Mouse (Mus musculus) cerebellum, adult 9-11 months (tissue): ENCODE measurements around the gene Kctd2.
A peak's percentile ranks its signal among the peaks of the same experiment; 100 is the strongest.

Experiments
- DNase-seq: peaks from one replicate; pipeline ENCODE4 v3.0.0; 2022

Gene Kctd2

GRCm38 (mm10) chr11:115400630-115401391 lies 19.1 kb upstream of the Kctd2 start:
- peak; percentile 89 for DNase-seq

DNA sequence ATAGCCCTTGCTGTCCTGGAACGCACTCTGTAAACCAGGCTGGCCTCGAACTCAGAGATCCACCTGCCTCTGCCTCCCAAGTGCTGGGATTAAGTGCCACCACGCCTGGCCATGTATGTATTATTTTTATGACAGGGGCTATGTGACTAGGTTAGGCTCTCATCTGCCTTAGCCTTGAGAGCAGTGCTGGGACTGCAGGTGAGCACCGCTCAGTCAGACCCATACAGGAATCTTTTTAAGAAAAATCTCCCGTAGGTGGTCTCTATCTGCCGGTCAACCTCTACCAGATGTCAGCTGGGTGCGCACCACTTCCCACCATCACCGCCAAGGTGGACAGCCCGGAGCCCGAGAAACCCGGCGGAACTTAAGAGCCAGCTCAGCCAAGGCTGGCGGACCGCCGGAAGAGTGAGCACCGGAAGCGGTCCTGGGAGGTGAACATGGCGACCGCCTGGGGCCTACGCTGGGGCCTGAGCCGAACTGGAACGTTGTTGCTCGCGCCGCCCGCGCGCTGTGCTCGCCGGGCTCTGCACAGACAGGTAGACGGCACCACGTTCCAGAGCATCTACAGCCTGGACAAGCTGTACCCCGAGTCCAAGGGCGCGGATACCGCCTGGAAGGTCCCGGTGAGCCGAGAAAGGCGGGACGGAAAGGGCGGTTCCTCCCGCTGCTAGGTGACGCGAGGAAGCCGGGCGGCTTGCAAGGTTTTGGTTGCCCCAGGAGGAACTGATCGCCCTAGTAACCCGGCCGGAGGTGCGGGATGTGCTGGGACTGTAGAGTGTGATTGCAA lies 16.4 kb upstream of the Kctd2 start, which contains the start of gene Mrpl58:
TSS of gene Mrpl58 (plus strand) at position 415 of the 787 bp plus-strand sequence.
- DNase-seq, result peak; percentile 89

- no peak for DNase-seq
Observed at GRCm38 (mm10) chr11:115405723-115406122, 14.2 kb upstream of the Kctd2 start.

- no peak for DNase-seq
Observed at GRCm38 (mm10) chr11:115406858-115407401, 13.0 kb upstream of the Kctd2 start.

DNA sequence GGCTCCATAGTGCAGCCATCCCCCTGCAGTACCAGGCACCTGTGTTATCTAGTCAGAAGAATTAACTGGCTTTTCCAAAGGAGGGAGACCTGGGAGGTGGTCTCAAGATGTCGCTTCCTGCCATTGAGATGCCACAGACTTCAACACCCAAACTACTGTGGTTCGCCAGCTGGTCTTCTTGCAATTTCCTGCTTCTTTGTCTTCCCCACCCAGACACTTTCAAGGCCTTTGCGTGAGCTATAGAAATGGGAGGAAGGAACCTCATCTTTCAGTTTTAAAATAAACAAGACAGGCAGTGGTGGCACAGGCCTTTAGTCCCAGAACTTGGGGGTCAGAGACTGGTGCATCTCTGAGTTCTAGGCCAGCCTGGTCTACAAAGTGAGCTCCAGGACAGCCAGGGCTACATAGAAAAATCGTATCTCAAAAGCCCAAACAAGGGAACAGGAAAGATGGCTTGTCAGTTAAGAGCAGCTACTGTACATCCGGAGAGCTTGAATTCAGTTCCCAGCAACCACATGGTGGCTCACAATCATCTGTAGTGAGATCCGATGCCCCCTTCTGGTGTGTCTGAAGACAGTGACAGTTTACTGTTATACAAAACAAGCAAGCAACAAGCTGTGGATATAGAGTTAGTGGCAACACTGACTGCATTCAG lies 11.5 kb upstream of the Kctd2 start:
- no peak for DNase-seq

DNA sequence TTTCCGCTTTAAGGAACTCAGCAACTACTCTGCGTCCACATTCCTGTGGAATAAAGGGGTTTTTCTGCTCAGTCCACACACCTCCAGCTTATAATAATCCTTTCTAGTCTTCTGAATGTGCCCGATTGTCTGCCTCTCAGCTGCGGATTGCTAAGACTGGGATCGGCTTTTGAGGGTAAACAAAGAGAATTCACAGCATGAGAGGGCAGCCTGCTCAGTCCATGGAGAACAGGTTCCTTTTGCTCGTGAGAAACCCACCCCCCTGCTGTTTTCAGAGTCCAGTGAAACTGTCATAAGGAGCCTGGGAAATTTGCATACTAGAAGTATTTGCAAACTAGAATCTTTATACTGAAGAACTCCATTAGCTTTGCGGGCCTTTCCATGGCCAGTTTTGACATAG lies 10.4 kb upstream of the Kctd2 start:
- no peak for DNase-seq

DNA sequence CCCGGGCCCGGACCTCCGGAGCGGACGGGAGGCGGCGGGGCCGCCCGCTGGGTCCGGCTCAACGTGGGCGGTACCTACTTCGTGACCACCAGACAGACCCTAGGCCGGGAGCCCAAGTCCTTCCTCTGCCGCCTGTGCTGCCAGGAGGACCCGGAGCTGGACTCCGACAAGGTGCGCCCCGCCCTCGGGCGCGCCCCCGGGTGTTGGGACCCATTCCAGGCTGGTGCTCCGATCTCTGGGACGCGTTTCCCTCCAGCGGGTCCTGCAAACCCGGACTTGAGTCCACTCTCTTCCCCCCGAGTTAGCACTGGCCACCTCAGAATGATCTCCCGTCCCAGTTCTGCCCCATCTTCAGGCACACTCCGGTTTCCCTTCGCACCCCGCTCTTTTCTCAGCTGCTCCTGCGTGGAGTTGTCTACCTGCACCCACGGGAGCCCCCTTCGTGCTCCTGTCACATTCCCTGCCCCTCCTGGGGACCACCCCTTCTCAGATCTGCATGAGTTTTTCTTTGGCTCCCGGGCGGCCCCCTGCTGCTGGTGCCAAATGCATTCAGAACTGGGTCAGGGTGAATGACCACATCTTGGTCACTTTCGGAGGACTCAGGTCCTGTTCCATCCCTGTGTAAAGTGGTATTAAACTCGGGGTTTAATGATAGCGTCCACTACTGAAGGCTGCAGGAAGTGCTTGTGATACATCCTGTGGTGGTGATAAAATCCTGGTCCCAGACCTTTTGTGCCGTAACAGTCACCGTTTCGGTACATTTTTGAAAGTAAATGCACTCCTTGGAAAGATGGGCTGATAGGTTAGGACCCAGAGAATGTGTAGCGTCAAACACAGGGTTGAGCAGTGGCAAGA lies 635 bp downstream of the Kctd2 start:
- peak; percentile 86 for DNase-seq

DNA sequence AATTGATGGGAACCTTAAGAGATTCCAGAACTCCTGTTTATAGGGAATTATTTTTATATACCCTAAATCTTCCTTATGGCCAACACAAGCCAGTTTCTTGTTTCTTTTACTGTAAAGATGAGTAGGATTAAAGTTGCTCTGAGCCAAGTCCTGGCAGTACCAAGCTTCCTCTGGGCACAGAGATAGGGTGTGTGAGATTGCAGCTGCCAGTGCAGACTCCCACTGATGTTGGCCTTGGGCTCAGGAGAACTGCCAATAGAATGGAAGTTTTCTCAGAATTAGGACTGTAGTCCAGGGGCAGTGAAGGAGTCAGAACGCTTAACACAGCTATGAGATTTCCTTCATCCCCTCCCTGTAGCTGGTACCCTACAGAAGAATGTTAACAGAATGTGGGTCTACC lies 1.4 kb downstream of the Kctd2 start:
- no peak for DNase-seq

DNA sequence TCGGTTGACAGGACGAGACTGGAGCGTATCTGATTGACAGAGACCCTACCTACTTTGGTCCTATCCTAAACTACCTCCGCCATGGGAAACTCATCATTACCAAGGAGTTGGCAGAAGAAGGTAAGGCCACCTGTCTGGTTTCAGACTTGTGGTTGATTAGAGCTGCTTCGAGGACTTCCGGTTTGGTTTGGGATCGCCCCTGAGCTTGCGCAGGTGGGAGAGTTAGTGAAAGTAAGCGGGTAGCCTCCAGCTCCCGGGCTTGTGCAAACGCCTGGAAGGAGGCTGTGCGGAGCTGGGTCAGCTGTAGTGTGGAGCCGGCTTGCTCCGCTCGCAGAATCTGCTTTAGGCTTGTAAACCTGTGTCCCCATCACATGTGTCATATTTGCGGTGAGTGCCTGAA lies 2.0 kb downstream of the Kctd2 start:
- DNase-seq, result no peak

- DNase-seq, result no peak
Observed at GRCm38 (mm10) chr11:115423091-115423490, 3.2 kb downstream of the Kctd2 start.

DNA sequence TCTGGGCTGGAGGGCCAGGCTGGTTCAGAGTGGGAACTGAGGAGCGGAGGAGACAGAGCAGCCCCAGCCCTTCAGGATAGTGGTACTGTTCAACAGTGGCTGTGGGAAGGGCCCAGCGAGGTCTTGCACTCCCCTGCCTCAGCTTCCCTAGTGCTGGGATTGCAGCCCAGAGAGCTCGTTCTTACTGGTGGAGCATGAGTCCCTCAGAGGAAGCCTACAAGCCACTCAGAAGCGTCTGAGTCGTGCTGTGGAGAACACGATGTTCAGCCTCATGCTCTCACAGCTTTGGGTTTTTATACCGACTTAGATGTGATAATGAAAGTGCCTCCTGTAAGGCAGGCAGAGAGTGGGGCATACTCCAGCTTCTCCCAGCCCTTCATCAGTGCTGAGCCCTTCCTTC lies 4.7 kb downstream of the Kctd2 start:
- no peak for DNase-seq

GRCm38 (mm10) chr11:115425671-115426070 lies 5.7 kb downstream of the Kctd2 start:
- no peak for DNase-seq

- peak; percentile 83 for DNase-seq
Observed at GRCm38 (mm10) chr11:115427482-115428331, 7.8 kb downstream of the Kctd2 start.

GRCm38 (mm10) chr11:115429307-115429706 lies 9.4 kb downstream of the Kctd2 start:
- DNase-seq, result peak; percentile 64

- DNase-seq, result no peak
Observed at GRCm38 (mm10) chr11:115430561-115430960, 10.6 kb downstream of the Kctd2 start.

DNA sequence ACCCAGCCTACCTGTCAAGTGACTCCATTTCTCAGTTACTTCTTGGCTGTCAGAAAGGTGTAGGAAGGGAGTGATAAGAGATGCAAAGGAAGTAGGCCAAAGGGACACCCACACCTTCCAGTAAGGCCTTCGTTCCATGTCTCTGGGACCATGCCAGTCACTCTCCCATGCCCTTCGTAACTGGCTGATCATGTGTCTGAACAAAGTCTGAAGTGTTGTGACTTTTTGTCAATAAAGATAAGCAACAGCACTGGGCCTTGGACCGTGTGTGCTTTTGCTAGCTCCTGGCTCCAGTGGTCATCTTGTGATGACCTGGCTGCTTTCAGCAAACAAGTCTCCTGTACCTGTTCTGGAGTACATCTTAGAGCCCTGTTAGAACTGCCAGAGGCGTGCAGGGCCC lies 12.9 kb downstream of the Kctd2 start:
- DNase-seq, result peak; percentile 22

DNA sequence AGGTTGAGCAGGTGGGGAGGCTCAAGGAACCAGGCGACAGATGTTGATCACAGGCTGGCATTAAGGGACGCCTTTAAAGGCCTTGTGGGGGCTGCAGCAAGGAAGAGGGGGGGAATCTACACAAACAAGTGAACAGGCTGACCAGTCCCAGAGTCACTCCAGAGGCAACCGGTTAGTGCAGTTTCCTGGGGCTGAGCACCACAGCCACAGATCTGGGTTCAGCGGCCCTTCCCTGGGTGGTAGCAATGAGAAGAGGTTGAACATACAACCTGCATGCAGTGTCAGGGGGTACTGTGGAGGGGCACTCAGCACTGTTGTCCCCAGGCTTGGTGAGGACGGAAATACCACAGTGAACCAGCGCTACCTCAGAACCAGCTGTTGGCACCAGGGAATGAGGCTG lies 13.4 kb downstream of the Kctd2 start:
- DNase-seq, result peak; percentile 24

- DNase-seq, result peak; percentile 82
Observed at GRCm38 (mm10) chr11:115435596-115436337, 15.8 kb downstream of the Kctd2 start.

DNA sequence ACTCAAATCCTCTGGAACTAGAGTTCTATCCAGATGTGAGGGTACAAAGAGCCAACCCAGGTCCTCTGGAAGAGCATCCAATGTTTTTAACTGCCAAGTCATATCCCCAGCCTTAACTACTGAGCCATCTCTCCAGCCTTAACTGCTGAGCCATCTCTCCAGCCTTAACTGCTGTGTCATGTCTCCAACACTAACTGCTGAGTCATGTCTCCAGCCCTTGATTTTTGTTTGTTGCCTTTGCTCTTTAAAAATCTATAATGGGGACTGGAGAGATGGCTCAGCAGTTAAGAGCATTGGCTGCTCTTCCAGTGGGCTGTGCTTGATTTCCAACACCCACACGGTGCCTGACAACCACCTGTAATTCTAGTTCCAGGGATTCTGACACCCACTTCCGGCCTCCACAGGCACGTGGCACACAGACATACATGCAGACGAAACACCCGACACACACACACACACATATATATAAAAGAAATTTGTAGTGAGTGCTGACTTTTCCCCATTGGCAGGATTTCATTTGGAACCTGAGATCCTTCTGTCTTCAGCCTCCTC lies 17.7 kb downstream of the Kctd2 start:
- no peak for DNase-seq

GRCm38 (mm10) chr11:115439326-115439725 lies 19.4 kb downstream of the Kctd2 start:
- DNase-seq, result no peak
